Comparison of ENCODE assay signal across 1 mouse cellular context in genomic region chr1:39537631-39538380, GRCm38 (mm10).
TF ChIP-seq lines count a peak whose summit lies in the region.

No protein-coding gene starts in this region.

TF ChIP-seq in myocyte, 11 proteins besides CTCF, POLR2A, EP300 and RAD21 (continued from another document):
- no peak for TF ChIP-seq CEBPB (IDR thresholded peaks at IDR 0.05; ENCODE audit: insufficient read depth, poor library complexity, severe bottlenecking)
- no peak for TF ChIP-seq SRF (IDR thresholded peaks at IDR 0.05; ENCODE audit: control insufficient read depth, insufficient read length, low read depth)
- no peak for TF ChIP-seq TCF12 (IDR thresholded peaks at IDR 0.05; ENCODE audit: insufficient read depth, poor library complexity, severe bottlenecking)
